Mouse (Mus musculus): Measurements from ENCODE around the gene Rpusd4. TPM values are rescaled to one million over a fixed set of nuclear protein-coding genes. Genes with fewer than 3 reads are reported as not detected.
A peak's percentile ranks its signal among the peaks of the same experiment; 100 is the strongest.

Rpusd4 gene
- polyA plus RNA-seq, 1 experiment from 2014 or later, result 18.2 TPM

GRCm38 (mm10) chr9:35282851-35283200, 15.2 kb downstream of the Rpusd4 start:
- 69% methylated on average over 5 of the region's 5 CpGs for WGBS

DNA sequence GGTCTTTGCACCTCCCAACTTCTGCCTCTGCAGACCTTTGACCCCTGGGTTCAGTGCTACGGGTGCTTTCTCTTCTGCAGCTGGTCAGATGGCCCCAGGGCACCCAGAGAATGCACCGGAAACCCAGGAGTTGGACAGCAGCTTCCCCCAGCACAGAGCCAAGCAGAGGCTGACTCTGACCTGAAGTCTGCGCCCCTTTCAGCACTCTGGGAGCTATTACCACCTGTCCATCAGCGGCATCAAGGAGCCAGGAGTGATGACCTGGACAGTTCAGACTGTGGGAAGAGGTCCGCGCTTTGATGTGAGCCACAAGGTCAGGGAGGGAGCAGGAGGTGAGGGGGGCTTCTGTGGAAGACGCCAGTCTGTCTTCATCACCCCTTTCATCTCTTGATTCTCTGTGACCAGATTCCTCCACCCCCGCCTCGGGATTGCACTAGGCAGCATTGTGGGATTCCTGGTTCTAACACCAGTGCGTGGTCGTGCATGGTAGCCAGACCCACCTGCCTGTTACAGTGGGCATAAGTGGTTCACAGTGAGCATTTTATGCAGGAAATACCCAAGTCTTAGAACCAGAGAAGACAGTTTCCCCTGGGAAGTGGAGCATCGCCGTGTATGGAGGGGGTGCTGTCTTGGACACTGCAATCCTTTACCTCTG, 15.9 kb downstream of the Rpusd4 start:
- no peak overlapping the region for H3K4me3 ChIP-seq (replicated peaks; ENCODE audit: low read length)

More at GRCm38 (mm10) chr9:35282851-35283200, 15.2 kb downstream of the Rpusd4 start:
- H3K4me2 ChIP-seq (replicated peaks), result no peak overlapping the region
- no peaks in the 10 kb centered on the region for H3K4me1 ChIP-seq (replicated peaks; ENCODE audit: control insufficient read depth, insufficient read depth, low read length)
- no peaks in the 10 kb centered on the region for H3K9me3 ChIP-seq (ENCODE audit: control insufficient read depth, low read length)
- peaks cover 33% of the 10 kb centered on the region for H3K27me3 ChIP-seq (ENCODE audit: control insufficient read depth, insufficient read depth, low read length)
- DNase-seq (ENCODE audit: low spot score) (no peak), ATAC-seq (ENCODE audit: low FRiP score) (no peak)
- no peak overlapping the region for H3K27ac ChIP-seq
- no peak overlapping the region for H3K9ac ChIP-seq
- H3K36me3 ChIP-seq (replicated peaks; ENCODE audit: control insufficient read depth, insufficient read depth), result peaks cover 9% of the 10 kb centered on the region
- H3K4me3 ChIP-seq (replicated peaks; ENCODE audit: low read length), result no peak overlapping the region

GRCm38 (mm10) chr9:35284351-35284750, 16.7 kb downstream of the Rpusd4 start:
- Histone ChIP-seq H3K9ac (no peak overlapping the region), H3K27ac (no peak overlapping the region), H3K36me3 (replicated peaks; ENCODE audit: control insufficient read depth, insufficient read depth) (no peaks in the 10 kb centered on the region), H3K4me1 (replicated peaks; ENCODE audit: control insufficient read depth, insufficient read depth, low read length) (no peaks in the 10 kb centered on the region), H3K9me3 (ENCODE audit: control insufficient read depth, low read length) (no peaks in the 10 kb centered on the region), H3K27me3 (ENCODE audit: control insufficient read depth, insufficient read depth, low read length) (peaks cover 48% of the 10 kb centered on the region), H3K4me2 (replicated peaks) (no peak overlapping the region), H3K4me3 (replicated peaks; ENCODE audit: low read length) (no peak overlapping the region)
- no peak for DNase-seq (ENCODE audit: low spot score)
- ATAC-seq (ENCODE audit: low FRiP score), result no peak
- WGBS, result 94% methylated on average over 4 of the region's 4 CpGs

More for the DNA sequence above, 15.9 kb downstream of the Rpusd4 start:
- Histone ChIP-seq H3K4me2 (replicated peaks) (no peak overlapping the region), H3K27me3 (ENCODE audit: control insufficient read depth, insufficient read depth, low read length) (peaks cover 40% of the 10 kb centered on the region), H3K36me3 (replicated peaks; ENCODE audit: control insufficient read depth, insufficient read depth) (peaks cover 5% of the 10 kb centered on the region; the same call in 1 of the 2 replicates), H3K9ac (no peak overlapping the region), H3K4me1 (replicated peaks; ENCODE audit: control insufficient read depth, insufficient read depth, low read length) (no peaks in the 10 kb centered on the region), H3K9me3 (ENCODE audit: control insufficient read depth, low read length) (no peaks in the 10 kb centered on the region), H3K27ac (no peak overlapping the region)
- ATAC-seq (ENCODE audit: low FRiP score), result 0 out of 2 replicates have a peak, but pooled peaks have one; percentile 34
- DNase-seq (ENCODE audit: low spot score), result no peak
- 60% methylated on average over 13 of the region's 13 CpGs for WGBS

DNA sequence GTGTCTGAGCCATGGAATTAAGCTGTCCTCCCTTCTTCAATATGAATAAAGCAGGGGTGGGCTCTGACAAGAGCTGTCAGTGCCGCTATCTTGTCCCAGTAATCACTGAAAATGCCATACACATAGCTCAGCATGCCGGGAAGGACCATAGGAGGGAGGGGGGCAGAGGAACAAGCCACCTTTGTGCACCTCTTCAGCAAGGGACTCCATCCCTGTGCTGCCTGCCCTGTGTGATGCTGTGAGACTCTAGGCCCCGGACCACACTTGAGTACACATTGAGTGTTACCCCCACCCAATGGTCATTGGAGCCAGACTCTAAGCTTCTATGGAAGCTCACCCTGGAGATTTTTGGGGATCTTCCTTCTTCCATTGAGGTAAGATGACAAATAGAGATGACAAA, 18.7 kb downstream of the Rpusd4 start:
- Histone ChIP-seq H3K4me2 (replicated peaks) (no peak overlapping the region), H3K4me3 (replicated peaks; ENCODE audit: low read length) (no peak overlapping the region), H3K9me3 (ENCODE audit: control insufficient read depth, low read length) (no peaks in the 10 kb centered on the region), H3K36me3 (replicated peaks; ENCODE audit: control insufficient read depth, insufficient read depth) (no peaks in the 10 kb centered on the region), H3K27me3 (ENCODE audit: control insufficient read depth, insufficient read depth, low read length) (peaks cover 60% of the 10 kb centered on the region), H3K27ac (no peak overlapping the region), H3K9ac (no peak overlapping the region), H3K4me1 (replicated peaks; ENCODE audit: control insufficient read depth, insufficient read depth, low read length) (no peaks in the 10 kb centered on the region)
- ATAC-seq (ENCODE audit: low FRiP score) (no peak), DNase-seq (ENCODE audit: low spot score) (no peak)
- 81% methylated on average over 3 of the region's 3 CpGs for WGBS

DNA sequence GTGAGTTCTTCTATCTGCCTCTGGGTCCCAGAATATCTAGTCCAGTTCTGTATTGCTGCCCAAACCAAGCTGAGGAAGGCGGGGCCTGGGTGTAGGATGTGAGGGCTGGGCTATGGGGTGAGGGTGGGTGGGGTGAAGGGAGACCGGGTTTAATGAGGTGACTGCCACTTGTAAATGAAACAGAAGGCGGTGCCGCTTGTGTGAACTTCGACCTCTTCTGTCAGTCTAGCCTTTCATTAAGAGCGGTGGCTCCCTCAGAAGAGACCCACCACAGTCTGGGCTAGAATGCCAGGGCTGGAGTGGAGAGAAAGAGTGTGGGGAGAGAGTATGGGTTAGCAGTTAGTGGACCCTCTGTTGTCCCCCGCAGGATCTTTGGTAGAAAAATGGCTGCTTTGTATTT, 22.3 kb downstream of the Rpusd4 start:
- Histone ChIP-seq H3K4me1 (replicated peaks; ENCODE audit: control insufficient read depth, insufficient read depth, low read length) (no peaks in the 10 kb centered on the region), H3K4me3 (replicated peaks; ENCODE audit: low read length) (no peak overlapping the region), H3K27ac (no peak overlapping the region), H3K4me2 (replicated peaks) (no peak overlapping the region), H3K36me3 (replicated peaks; ENCODE audit: control insufficient read depth, insufficient read depth) (no peaks in the 10 kb centered on the region), H3K9me3 (ENCODE audit: control insufficient read depth, low read length) (no peaks in the 10 kb centered on the region), H3K9ac (no peak overlapping the region), H3K27me3 (ENCODE audit: control insufficient read depth, insufficient read depth, low read length) (peaks cover 71% of the 10 kb centered on the region)
- no peak for DNase-seq (ENCODE audit: low spot score)
- whole genome bisulfite sequencing, result 15% methylated on average over 7 of the region's 7 CpGs
- no peak for ATAC-seq (ENCODE audit: low FRiP score)

DNA sequence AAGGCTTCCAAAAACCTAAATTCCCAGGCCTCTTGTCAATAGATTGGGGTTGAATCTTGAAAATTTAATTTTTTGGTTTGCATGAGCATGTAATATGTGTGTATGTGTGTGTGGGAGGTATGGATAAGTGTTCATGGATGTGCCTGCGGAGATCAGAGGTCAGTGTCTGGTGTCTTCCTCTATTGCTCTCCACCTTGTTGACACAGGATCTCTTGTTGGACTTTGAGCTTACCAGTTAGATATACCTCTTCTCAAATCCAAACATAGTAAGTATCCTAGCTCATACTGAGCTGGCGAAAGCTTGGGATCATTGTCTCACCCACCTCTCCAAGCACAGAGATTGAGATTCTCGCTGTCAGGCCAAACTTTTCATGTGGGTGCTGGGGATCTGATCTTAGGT, 22.8 kb downstream of the Rpusd4 start:
- ATAC-seq (ENCODE audit: low FRiP score), result no peak

GRCm38 (mm10) chr9:35290916-35291315, 23.3 kb downstream of the Rpusd4 start:
- H3K36me3 ChIP-seq (replicated peaks; ENCODE audit: control insufficient read depth, insufficient read depth), result no peaks in the 10 kb centered on the region
- 76% methylated on average over 4 of the region's 4 CpGs for WGBS

More for the DNA sequence above, 22.8 kb downstream of the Rpusd4 start:
- 88% methylated on average over 3 of the region's 3 CpGs for WGBS
- Histone ChIP-seq H3K27me3 (ENCODE audit: control insufficient read depth, insufficient read depth, low read length) (peaks cover 68% of the 10 kb centered on the region), H3K9me3 (ENCODE audit: control insufficient read depth, low read length) (no peaks in the 10 kb centered on the region), H3K4me3 (replicated peaks; ENCODE audit: low read length) (no peak overlapping the region), H3K4me2 (replicated peaks) (no peak overlapping the region), H3K36me3 (replicated peaks; ENCODE audit: control insufficient read depth, insufficient read depth) (no peaks in the 10 kb centered on the region), H3K9ac (no peak overlapping the region), H3K27ac (no peak overlapping the region), H3K4me1 (replicated peaks; ENCODE audit: control insufficient read depth, insufficient read depth, low read length) (no peaks in the 10 kb centered on the region)
- no peak for DNase-seq (ENCODE audit: low spot score)

DNA sequence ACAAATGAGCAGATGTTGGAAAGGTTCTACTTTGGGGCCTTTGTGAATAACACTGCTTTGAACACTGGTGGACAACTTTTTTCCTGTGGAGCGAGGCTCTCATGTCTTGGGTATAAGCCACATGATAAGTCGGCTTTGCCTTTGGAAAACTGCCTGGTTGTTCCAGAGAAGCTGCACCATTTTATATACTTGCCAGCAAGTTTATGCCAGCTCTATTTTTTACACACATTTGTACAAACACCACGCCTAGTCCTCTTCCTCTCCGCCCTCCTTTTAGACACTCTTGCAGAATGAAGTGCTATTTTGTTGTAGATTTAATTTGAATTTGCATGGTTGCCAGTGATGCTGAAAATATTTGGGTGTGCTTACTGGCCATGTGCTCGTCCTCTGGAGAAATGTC, 25.8 kb downstream of the Rpusd4 start:
- 67% methylated on average over 5 of the region's 5 CpGs for WGBS
- Histone ChIP-seq H3K27me3 (ENCODE audit: control insufficient read depth, insufficient read depth, low read length) (peaks cover 41% of the 10 kb centered on the region; the same call in 1 of the 2 replicates), H3K27ac (no peak overlapping the region), H3K4me1 (replicated peaks; ENCODE audit: control insufficient read depth, insufficient read depth, low read length) (no peaks in the 10 kb centered on the region), H3K4me3 (replicated peaks; ENCODE audit: low read length) (no peak overlapping the region), H3K9ac (no peak overlapping the region), H3K4me2 (replicated peaks) (no peak overlapping the region), H3K9me3 (ENCODE audit: control insufficient read depth, low read length) (0 out of 2 replicates have a peak, but pooled peaks cover 3% of the 10 kb centered on the region), H3K36me3 (replicated peaks; ENCODE audit: control insufficient read depth, insufficient read depth) (no peaks in the 10 kb centered on the region)
- no peak for ATAC-seq (ENCODE audit: low FRiP score)
- no peak for DNase-seq (ENCODE audit: low spot score)

More at GRCm38 (mm10) chr9:35290916-35291315, 23.3 kb downstream of the Rpusd4 start:
- Histone ChIP-seq H3K9me3 (ENCODE audit: control insufficient read depth, low read length) (no peaks in the 10 kb centered on the region), H3K9ac (no peak overlapping the region), H3K27me3 (ENCODE audit: control insufficient read depth, insufficient read depth, low read length) (peaks cover 63% of the 10 kb centered on the region), H3K4me2 (replicated peaks) (no peak overlapping the region), H3K4me3 (replicated peaks; ENCODE audit: low read length) (no peak overlapping the region), H3K4me1 (replicated peaks; ENCODE audit: control insufficient read depth, insufficient read depth, low read length) (no peaks in the 10 kb centered on the region), H3K27ac (no peak overlapping the region)
- ATAC-seq (ENCODE audit: low FRiP score) (no peak), DNase-seq (ENCODE audit: low spot score) (no peak)

DNA sequence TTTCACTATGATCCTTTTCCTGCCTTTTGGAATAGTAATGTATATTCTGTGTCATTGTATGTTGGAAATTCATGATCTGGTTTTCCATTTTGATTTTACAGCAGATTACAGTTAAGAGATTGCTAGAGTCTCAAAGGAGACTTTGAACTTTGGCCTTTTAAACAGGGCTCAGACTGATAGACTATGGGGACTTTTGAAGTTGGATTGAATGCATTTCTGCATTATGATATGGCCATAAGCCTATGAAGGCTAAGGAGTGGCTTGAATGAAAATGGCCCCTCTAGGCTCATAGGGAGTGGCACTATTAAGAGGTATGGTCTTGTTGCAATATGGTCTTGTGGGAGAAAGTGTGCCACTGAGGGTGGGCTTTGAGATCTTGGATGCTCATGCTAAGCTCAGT, 30.1 kb downstream of the Rpusd4 start:
- Histone ChIP-seq H3K4me1 (replicated peaks; ENCODE audit: control insufficient read depth, insufficient read depth, low read length) (no peaks in the 10 kb centered on the region), H3K4me2 (replicated peaks) (no peak overlapping the region), H3K27ac (no peak overlapping the region), H3K36me3 (replicated peaks; ENCODE audit: control insufficient read depth, insufficient read depth) (no peaks in the 10 kb centered on the region), H3K27me3 (ENCODE audit: control insufficient read depth, insufficient read depth, low read length) (peaks cover 10% of the 10 kb centered on the region; the same call in 1 of the 2 replicates), H3K4me3 (replicated peaks; ENCODE audit: low read length) (no peak overlapping the region), H3K9ac (no peak overlapping the region), H3K9me3 (ENCODE audit: control insufficient read depth, low read length) (0 out of 2 replicates have a peak, but pooled peaks cover 3% of the 10 kb centered on the region)
- DNase-seq (ENCODE audit: low spot score) (no peak), ATAC-seq (ENCODE audit: low FRiP score) (no peak)
